Mouse (Mus musculus) erythroblast, embryonic 14.5 days (primary cell): ENCODE measurements around the gene Car9.

ENCODE experiments used
- GATA1 ChIP-seq: IDR thresholded peaks from 2 replicates; pipeline ENCODE4 v1.6.1; 2012; ENCODE audit warnings: low read length, inconsistent platforms, mixed read lengths
- TAL1 ChIP-seq: IDR thresholded peaks from 3 replicates; pipeline ENCODE4 v1.6.1; 2012; ENCODE audit warnings: low read length, inconsistent platforms, mixed read lengths

- TF ChIP-seq GATA1 (no peak), TAL1 (no peak)
These were observed at the start of gene Car9 for GRCm38 (mm10) chr4:43506536-43507185.
